Mouse (Mus musculus) cerebellum, adult 2 months (tissue): ENCODE results near the gene Aurkb. TPM values are rescaled to one million over a fixed set of nuclear protein-coding genes. Genes with fewer than 3 reads are reported as not detected.
"Not testable (repeated sequence)": the region's sequence is repeated elsewhere in the genome, so short reads cannot be mapped to it uniquely, and the experiment has no call there.

Experiments
- DNase-seq, 2 experiments: peaks; one replicate each; pipeline ENCODE4 v3.0.0; 2021
- H3K27ac ChIP-seq: fragments of 200-500 bp; 2 replicates; pipeline ENCODE4 v1.5.1; 2012; ENCODE audit warnings: low read length, control low read depth, inconsistent platforms; ENCODE audit not compliant: insufficient read depth
- H3K27me3 ChIP-seq: fragments of 200-500 bp; 2 replicates; pipeline ENCODE4 v1.6.1; 2012; ENCODE audit warnings: inconsistent platforms, mild to moderate bottlenecking, low read length, moderate library complexity; ENCODE audit not compliant: control insufficient read depth, insufficient read depth
- H3K4me1 ChIP-seq: fragments of 200-500 bp; 2 replicates; pipeline ENCODE4 v1.6.1; 2011; ENCODE audit warnings: low read length; ENCODE audit not compliant: control insufficient read depth, insufficient read depth
- H3K4me3 ChIP-seq: fragments of 200-500 bp; replicated peaks from 2 replicates; pipeline ENCODE3; 2011; ENCODE audit warnings: mild to moderate bottlenecking, low read depth, low read length, control low read depth; ENCODE audit not compliant: insufficient read depth
- CTCF ChIP-seq: fragments of 200-500 bp; IDR thresholded peaks from 2 replicates; pipeline ENCODE4 v1.5.1; 2011; ENCODE audit warnings: low read depth, mild to moderate bottlenecking, control low read depth, low read length, moderate library complexity, borderline replicate concordance; ENCODE audit not compliant: insufficient read depth
- POLR2A ChIP-seq: fragments of 200-500 bp; IDR thresholded peaks from 2 replicates; pipeline ENCODE4 v1.6.1; 2011; ENCODE audit warnings: low read length, control low read depth, borderline replicate concordance; ENCODE audit not compliant: insufficient read depth
- WGBS: fragments of 180-500 bp; shearing (Covaris S2); methylation state at CpG from one replicate; pipeline ENCODE4 v1.1.7; 2018; 5-methylcytosine and 5-hydroxymethylcytosine counted together
- polyA plus RNA-seq: library from polyadenylated mRNA; depleted of rRNA; stranded (reverse); fragments of >200 nt; gene quantifications from 2 replicates; pipeline ENCODE4 v1.2.3, GENCODE M21; 2012

Aurkb gene
- polyA plus RNA-seq, 1 experiment = 0.51 TPM

GRCm38 (mm10) chr11:69090367-69090766, 44.9 kb downstream of the Aurkb start:
- TF ChIP-seq POLR2A (no peak), CTCF (no peak)
- H3K4me1 ChIP-seq = peaks cover 10% of the 10 kb centered on the region
- peak overlapping the region; percentile 13 for H3K4me3 ChIP-seq
- WGBS = 26% methylated on average over 6 of the region's 6 CpGs
- 0 out of 2 replicates have a peak overlapping the region, but pooled peaks have one; percentile 99 for H3K27ac ChIP-seq
- H3K27me3 ChIP-seq = no peaks in the 10 kb centered on the region
- DNase-seq = no peak

- peak in 1 of 2 experiments; percentile 23 for DNase-seq
- TF ChIP-seq POLR2A = no peak
- TF ChIP-seq CTCF = no peak
- Histone ChIP-seq H3K27ac (no peak overlapping the region), H3K4me1 (peaks cover 10% of the 10 kb centered on the region), H3K27me3 (no peaks in the 10 kb centered on the region), H3K4me3 (no peak overlapping the region)
- WGBS = 58% methylated on average over 7 of the region's 7 CpGs
Observed at GRCm38 (mm10) chr11:69091566-69092385, 46.3 kb downstream of the Aurkb start.

- Histone ChIP-seq H3K4me3 (no peak overlapping the region), H3K4me1 (peaks cover 10% of the 10 kb centered on the region), H3K27ac (no peak overlapping the region), H3K27me3 (no peaks in the 10 kb centered on the region)
- DNase-seq = peak; percentile 82 to 92
- WGBS = 1% methylated on average over 3 of the region's 3 CpGs
- TF ChIP-seq CTCF (peak; percentile 86), POLR2A (no peak)
Observed at GRCm38 (mm10) chr11:69092386-69092751, 46.9 kb downstream of the Aurkb start.

DNA sequence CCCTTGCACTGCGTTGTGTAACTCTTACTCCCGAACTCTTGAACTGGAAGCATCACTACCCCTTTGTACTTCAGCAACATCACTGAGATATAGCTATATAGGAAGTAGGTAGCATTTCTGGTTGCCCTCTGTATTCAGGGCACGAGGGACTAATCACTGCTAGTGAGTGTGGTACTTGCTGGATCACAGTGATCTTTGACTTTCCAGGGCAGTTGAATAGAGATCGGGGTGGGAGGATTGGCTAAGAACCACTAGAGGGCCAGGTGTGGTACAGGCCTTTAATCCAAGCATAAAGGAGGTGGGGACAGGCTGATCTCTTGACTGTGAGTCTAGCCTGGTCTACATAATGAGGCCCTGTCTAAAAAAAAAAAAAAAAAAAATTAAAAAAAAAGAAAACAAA, 47.4 kb downstream of the Aurkb start:
- Histone ChIP-seq H3K4me3 (no peak overlapping the region), H3K27me3 (no peaks in the 10 kb centered on the region), H3K4me1 (peaks cover 15% of the 10 kb centered on the region), H3K27ac (no peak overlapping the region)
- DNase-seq = no peak
- 73% methylated on average over 4 of the region's 4 CpGs for WGBS
- TF ChIP-seq POLR2A (no peak; the same call in 1 of the 2 replicates), CTCF (no peak)

DNA sequence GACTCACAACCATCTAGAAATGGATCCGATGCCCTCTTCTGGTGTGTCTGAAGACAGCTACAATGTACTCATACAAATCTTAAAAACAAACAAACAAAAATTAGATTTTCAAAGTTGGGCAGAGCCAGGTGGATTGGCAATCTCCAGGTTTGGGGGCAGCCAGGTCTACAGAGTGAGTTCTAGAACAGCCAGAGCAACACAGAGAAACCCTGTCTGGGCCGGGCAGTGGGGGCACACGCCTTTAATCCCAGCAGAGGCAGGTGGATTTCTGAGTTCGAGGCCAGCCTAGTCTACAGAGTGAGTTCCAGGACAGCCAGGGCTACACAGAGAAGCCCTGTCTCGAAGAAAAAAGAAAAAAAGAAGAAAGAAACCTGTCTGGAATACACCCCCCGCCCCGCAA, 48.4 kb downstream of the Aurkb start:
- H3K4me3 ChIP-seq, H3K27ac ChIP-seq, H3K27me3 ChIP-seq: not testable (repeated sequence)
- peak in 1 of 2 experiments; percentile 29 for DNase-seq
- H3K4me1 ChIP-seq = peaks cover 22% of the 10 kb centered on the region
- WGBS = 82% methylated on average over 7 of the region's 7 CpGs

DNA sequence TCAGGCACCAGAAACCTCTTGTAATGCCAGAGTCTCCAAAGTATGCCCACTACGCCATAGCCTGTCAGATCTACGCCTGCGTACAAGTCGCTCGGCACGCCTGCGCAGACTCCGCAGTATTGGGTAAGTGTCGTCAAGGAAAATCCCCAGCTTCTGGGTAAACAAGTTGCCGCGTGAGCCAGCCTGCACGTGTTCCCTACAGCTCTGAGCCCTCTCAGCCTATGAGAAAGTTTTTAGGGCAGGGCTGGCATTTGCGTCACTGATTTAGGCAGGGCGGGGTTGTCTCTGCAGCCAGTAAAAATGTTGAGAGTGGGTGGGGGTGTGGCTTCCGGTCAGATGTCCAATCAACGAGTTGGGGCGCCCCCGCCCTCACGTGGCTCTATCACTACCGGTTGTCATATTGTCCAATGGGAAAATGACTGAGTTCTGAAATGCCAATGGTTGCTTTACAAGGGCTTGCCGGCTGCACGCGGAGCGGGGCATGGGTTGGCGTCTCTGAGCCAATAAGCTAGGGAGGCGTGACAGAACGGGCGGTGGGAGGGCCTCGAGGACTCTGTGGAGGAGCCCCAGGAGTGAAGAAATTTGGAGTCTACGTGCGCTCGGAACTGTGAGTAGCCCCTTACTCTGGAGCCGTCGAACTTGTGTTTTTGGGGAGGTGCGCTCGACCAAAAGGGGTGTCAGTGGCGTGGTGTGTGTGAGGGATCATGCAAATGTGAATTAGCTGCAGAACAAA, 49.4 kb downstream of the Aurkb start, which contains the start of gene Per1:
Gene Per1, plus strand, starts transcription at position 521 of the 733 bp plus-strand sequence.
- Histone ChIP-seq H3K4me1 (peaks cover 17% of the 10 kb centered on the region), H3K27me3 (no peaks in the 10 kb centered on the region), H3K27ac (peak within 1 kb of the TSS; percentile 86), H3K4me3 (peak within 1 kb of the TSS; percentile 83)
- WGBS = under 1% methylated on average over 37 of the region's 37 CpGs
- DNase-seq = peak; percentile 99 to 100
- TF ChIP-seq CTCF (no peak), POLR2A (peak; percentile 92; the same call in 1 of the 2 replicates)

GRCm38 (mm10) chr11:69095511-69096231, 50.2 kb downstream of the Aurkb start:
- 1% methylated on average over 27 of the region's 27 CpGs for WGBS
- H3K4me1 ChIP-seq = peaks cover 14% of the 10 kb centered on the region
- H3K4me3 ChIP-seq = peak overlapping the region; percentile 83
- TF ChIP-seq POLR2A = no peak
- no peak for TF ChIP-seq CTCF
- H3K27me3 ChIP-seq = no peaks in the 10 kb centered on the region
- peak in 1 of 2 experiments; percentile 33 for DNase-seq
- peak overlapping the region; percentile 80 for H3K27ac ChIP-seq
